Mouse (Mus musculus): ENCODE measurements around the gene Ptpra.
A peak's percentile ranks its signal among the peaks of the same experiment; 100 is the strongest.

Gene Ptpra

DNA sequence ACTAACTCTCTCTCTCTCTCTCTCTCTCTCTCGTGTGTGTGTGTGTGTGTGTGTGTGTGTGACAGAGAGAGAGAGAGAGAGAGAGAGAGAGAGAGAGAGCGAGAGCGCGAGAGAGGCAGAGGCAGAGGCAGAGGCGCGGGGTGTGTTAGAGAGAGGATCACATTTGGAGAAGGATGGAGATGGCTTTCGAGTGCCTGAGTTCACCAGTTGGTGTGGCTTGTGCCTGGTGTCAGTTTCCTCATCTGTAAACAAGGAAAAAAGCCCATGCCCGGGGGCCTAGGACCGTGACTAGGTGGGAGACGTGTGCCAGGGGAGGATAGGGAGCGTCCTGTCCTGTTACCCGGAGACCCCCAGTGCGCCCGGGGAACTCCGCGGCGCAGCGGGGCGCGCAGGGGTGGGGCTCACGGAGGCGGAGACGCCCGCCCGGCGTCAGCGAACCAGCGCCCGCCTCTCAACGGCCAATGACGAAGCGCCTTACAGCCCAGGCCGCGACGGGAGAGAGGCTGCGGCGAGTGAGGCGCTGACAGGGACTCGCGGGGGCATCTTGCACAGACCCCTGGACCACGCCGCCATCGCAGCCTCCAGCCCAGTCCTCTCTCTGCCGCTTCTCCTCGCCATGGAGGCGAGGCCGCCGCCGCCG lies at the start of gene Ptpra:
Ptpra (plus strand) TSS at position 485 of the 640 bp plus-strand sequence.
- peak; percentile 95 for ATAC-seq (ENCODE audit: insufficient number of reproducible peaks, low FRiP score, low TSS enrichment)

DNA sequence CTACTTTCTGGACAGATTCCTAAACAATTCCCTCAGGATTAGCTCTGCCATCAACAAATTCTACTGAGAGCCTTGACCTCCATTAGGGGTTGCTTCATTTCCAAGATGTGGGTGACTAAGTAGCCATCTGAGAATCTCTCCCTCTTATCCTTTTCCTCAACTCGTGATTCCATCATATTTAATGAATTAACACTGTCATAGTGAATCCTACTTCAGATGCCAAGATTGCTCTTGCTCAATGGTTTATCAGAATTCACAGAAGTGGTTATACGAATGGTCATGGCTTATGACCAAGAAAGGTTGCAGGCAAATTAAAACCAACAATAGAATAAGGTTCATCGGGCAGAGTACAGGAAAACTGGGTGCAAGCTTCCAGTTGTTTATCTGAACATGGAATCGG lies 48.2 kb upstream of the Ptpra start:
- ATAC-seq (ENCODE audit: insufficient number of reproducible peaks, low FRiP score, low TSS enrichment): no peak

GRCm38 (mm10) chr2:130404939-130405338 lies 45.1 kb upstream of the Ptpra start, which contains the start of the genes Gm28372 and 1700020A23Rik:
Gm28372 (plus strand) TSS chr2:130405239.
1700020A23Rik (plus strand) TSS chr2:130405259.
- no peak for ATAC-seq (ENCODE audit: insufficient number of reproducible peaks, low FRiP score, low TSS enrichment)

DNA sequence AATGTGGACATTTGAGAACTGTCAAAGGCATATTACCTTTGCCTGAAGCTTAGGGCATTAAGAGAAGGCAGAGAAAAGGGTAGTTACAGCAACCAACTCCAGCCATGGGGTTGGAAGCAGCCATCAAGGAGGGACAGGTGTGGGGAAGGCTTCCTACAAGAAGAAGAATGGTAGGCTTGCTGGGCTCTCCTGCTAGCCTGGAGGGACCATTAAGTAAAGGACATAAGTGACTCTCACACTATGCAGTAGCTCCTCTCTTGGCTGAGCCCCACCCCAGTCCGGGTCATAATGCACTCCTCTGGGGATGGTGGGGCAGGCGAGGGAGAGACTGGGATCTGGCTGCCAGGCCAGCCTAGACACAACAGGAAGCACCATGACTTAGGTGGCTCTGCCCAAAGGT lies 43.9 kb upstream of the Ptpra start, which contains the start of gene Tmem239:
Tmem239 (plus strand) TSS at position 301 of the 400 bp plus-strand sequence.
- ATAC-seq (ENCODE audit: insufficient number of reproducible peaks, low FRiP score, low TSS enrichment): no peak

GRCm38 (mm10) chr2:130408194-130408593 lies 41.9 kb upstream of the Ptpra start:
- ATAC-seq (ENCODE audit: insufficient number of reproducible peaks, low FRiP score, low TSS enrichment): no peak

DNA sequence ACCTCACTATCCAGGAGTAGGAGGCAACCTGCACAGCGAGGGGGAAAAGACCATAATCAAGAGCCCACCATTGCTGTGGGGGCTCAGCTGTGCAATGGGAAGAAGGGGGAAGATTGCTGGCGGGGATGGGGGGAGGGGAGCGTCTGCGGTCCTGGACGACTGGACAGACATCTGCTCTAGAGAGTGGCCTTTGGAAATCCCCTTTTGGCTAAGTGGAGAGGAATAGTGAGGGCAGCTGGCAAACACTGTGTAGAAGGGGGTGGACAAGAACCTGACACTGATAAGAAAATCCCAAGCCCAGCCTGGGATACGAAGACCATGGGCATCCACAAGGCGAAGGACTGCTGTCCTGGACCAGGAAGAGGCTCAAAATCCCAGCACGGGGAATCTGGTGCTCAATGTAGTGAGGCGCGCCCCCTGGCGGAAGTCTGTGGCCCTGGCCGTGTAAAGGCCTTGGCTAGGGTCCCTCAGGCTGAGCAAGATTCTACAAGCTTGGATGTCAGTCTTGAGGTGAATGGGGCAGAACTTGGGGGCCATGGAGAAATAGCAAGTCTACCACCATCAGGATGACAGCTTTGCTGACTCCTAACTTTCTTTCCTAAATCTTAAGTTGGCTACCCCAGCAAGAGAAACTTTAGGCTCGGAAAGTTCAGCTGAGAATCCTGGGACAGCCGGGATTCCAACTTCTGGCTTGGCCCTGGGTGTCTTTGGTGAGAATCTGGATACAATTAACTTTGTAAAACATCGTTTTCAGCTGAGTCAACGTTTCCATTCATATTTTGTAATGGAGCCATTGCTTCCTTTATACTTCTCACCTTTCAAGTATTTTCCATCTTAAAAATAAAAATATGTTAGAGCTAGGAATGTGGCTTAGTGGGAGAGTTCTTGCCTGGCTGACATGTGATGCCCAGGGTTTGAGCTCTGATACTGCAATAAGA lies 38.3 kb upstream of the Ptpra start:
- ATAC-seq (ENCODE audit: insufficient number of reproducible peaks, low FRiP score, low TSS enrichment): peak; percentile 76

- no peak for ATAC-seq (ENCODE audit: insufficient number of reproducible peaks, low FRiP score, low TSS enrichment)
Measured at GRCm38 (mm10) chr2:130412775-130413174, 37.3 kb upstream of the Ptpra start.

- no peak for ATAC-seq (ENCODE audit: insufficient number of reproducible peaks, low FRiP score, low TSS enrichment)
Measured at GRCm38 (mm10) chr2:130414094-130414856, 35.8 kb upstream of the Ptpra start.

DNA sequence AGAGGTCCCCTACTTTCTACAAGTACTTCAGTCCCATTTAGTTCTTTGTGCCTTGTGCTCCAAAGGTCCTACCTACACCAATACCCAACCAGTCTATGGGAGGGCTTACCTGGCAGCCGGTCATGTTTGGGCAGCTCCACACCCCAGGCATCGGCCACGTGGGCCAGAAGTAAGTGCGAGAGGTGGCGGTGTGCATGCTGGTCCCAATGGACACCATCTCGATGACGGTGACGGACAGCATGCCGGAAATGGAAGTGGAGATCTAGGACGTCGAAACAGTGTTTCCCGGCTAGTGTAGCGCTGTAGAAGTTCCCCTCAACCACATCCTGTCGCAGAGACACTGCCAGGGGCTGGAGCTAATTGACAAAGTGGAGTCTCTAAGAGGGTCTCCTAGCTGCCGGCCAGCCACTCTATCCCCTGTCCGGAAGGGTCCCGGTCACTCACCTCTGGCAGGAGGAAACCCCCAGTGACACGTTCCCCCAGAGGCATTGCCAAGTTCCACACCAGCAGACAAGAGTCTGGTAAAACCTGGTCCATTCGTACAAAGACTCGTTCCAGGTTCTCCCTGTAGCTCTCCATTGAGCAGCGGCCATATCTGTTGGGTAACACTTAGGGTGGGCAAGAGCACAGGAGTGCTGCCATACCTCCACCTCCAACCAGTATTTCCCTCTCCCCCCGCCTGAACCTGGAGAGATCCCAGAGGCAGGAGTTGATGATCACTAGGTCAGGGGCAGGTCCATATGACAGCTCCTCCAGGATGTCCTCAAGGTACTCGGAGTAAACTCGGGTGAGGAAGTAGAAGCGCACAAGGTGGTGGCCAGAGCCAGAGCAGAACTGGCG lies 28.1 kb upstream of the Ptpra start:
- ATAC-seq (ENCODE audit: insufficient number of reproducible peaks, low FRiP score, low TSS enrichment): no peak

GRCm38 (mm10) chr2:130423397-130424125 lies 26.5 kb upstream of the Ptpra start:
- peak; percentile 54 for ATAC-seq (ENCODE audit: insufficient number of reproducible peaks, low FRiP score, low TSS enrichment)

GRCm38 (mm10) chr2:130424126-130424853 lies 25.8 kb upstream of the Ptpra start, which contains the start of the genes Vps16 and Pced1a:
Vps16 (plus strand) TSS chr2:130424339.
Pced1a (minus strand) TSS chr2:130424701.
- ATAC-seq (ENCODE audit: insufficient number of reproducible peaks, low FRiP score, low TSS enrichment): peak; percentile 90

- no peak for ATAC-seq (ENCODE audit: insufficient number of reproducible peaks, low FRiP score, low TSS enrichment)
Measured at GRCm38 (mm10) chr2:130425112-130425511, 25.0 kb upstream of the Ptpra start.

- no peak for ATAC-seq (ENCODE audit: insufficient number of reproducible peaks, low FRiP score, low TSS enrichment)
Measured at GRCm38 (mm10) chr2:130429851-130430250, 20.2 kb upstream of the Ptpra start.

DNA sequence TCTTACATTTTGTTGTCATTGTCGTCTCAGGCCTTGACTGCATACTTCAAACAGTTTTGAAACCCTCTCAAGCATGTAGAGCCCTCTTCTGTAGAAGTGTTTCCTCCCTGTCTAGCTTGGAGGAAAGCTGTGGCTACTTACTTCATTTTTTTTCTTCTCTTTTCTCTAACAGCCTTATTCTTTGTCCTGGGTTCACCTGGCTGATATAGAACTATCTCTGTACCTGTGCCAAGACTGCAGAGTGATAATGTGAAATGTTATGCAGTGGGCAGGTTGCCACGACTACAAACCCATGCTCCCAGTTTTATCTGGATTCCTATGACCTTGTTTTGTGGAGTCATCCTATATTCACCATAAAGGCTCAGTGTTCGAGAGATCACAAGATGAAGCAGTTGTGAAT lies 19.6 kb upstream of the Ptpra start:
- no peak for ATAC-seq (ENCODE audit: insufficient number of reproducible peaks, low FRiP score, low TSS enrichment)

GRCm38 (mm10) chr2:130432157-130432556 lies 17.9 kb upstream of the Ptpra start:
- no peak for ATAC-seq (ENCODE audit: insufficient number of reproducible peaks, low FRiP score, low TSS enrichment)

GRCm38 (mm10) chr2:130433152-130433551 lies 16.9 kb upstream of the Ptpra start:
- 0 out of 2 replicates have a peak, but pooled peaks have one; percentile 20 for ATAC-seq (ENCODE audit: insufficient number of reproducible peaks, low FRiP score, low TSS enrichment)

- no peak for ATAC-seq (ENCODE audit: insufficient number of reproducible peaks, low FRiP score, low TSS enrichment)
Measured at GRCm38 (mm10) chr2:130436769-130437168, 13.3 kb upstream of the Ptpra start.

- ATAC-seq (ENCODE audit: insufficient number of reproducible peaks, low FRiP score, low TSS enrichment): no peak
Measured at GRCm38 (mm10) chr2:130438861-130439260, 11.2 kb upstream of the Ptpra start.

Measured in cerebellum, adult (tissue).